Mouse (Mus musculus) intestine, embryonic 16.5 days (tissue): ENCODE measurements around the gene Mipol1. TPM values are rescaled to one million over a fixed set of nuclear protein-coding genes. Genes with fewer than 3 reads are reported as not detected.
A peak's percentile ranks its signal among the peaks of the same experiment; 100 is the strongest.

ENCODE experiments used
- ATAC-seq: fragments of 200-750 bp; cut with Nextera tagmentation; 2 replicates; pipeline ENCODE4 v1.8.0; 2017; ENCODE audit warnings: moderate TSS enrichment, moderate library complexity
- H3K27ac ChIP-seq: fragments of 300-500 bp; sonication (generic); 2 replicates; pipeline ENCODE4 v1.5.1; 2014; ENCODE audit warnings: mild to moderate bottlenecking, low read length
- H3K27me3 ChIP-seq: fragments of 300-500 bp; sonication (generic); replicated peaks from 2 replicates; pipeline ENCODE4 v1.6.1; 2014; ENCODE audit warnings: low read length, control low read depth, mixed read lengths; ENCODE audit not compliant: control insufficient read depth, insufficient read depth
- H3K36me3 ChIP-seq: fragments of 300-500 bp; sonication (generic); 2 replicates; pipeline ENCODE4 v1.6.1; 2014; ENCODE audit warnings: low read length, control low read depth; ENCODE audit not compliant: control insufficient read depth, insufficient read depth
- H3K4me1 ChIP-seq: fragments of 300-500 bp; sonication (generic); 2 replicates; pipeline ENCODE4 v1.6.1; 2014; ENCODE audit warnings: low read length, control low read depth, mixed read lengths; ENCODE audit not compliant: control insufficient read depth, insufficient read depth
- H3K4me2 ChIP-seq: fragments of 300-500 bp; sonication (generic); 2 replicates; pipeline ENCODE4 v1.6.1; 2014; ENCODE audit warnings: low read depth, low read length, control low read depth
- H3K4me3 ChIP-seq: fragments of 300-500 bp; sonication (generic); 2 replicates; pipeline ENCODE4 v1.5.1; 2014; ENCODE audit warnings: mild to moderate bottlenecking, low read length
- H3K9ac ChIP-seq: fragments of 300-500 bp; sonication (generic); 2 replicates; pipeline ENCODE4 v1.6.1; 2014; ENCODE audit warnings: low read depth, low read length
- H3K9me3 ChIP-seq: fragments of 300-500 bp; sonication (generic); 2 replicates; pipeline ENCODE4 v1.6.1; 2016; ENCODE audit warnings: low read length, control low read depth; ENCODE audit not compliant: control insufficient read depth
- WGBS: fragments of 180-500 bp; shearing (Covaris S2); extraction: QIAGEN DNeasy Blood & Tissue Kit; methylation state at CpG from one replicate; pipeline ENCODE4 v1.1.7; 2014; 5-methylcytosine and 5-hydroxymethylcytosine counted together
- polyA plus RNA-seq: library from polyadenylated mRNA; unstranded; fragments of >200 nt; fragmentation: Nextera tagmentation; extraction: Ambion mirVana; gene quantifications from 2 replicates; pipeline ENCODE4 v1.2.1, GENCODE M21; 2015

Gene Mipol1
- polyA plus RNA-seq, 1 experiment from 2014 or later: 9.9 TPM

GRCm38 (mm10) chr12:57545371-57546241 lies 315.4 kb downstream of the Mipol1 start:
- Histone ChIP-seq H3K9ac (peak overlapping the region; percentile 79), H3K27me3 (peaks cover 53% of the 10 kb centered on the region), H3K4me1 (peaks cover 13% of the 10 kb centered on the region), H3K9me3 (no peaks in the 10 kb centered on the region), H3K4me2 (peak overlapping the region; percentile 80), H3K4me3 (peak overlapping the region; percentile 63), H3K27ac (peak overlapping the region; percentile 94), H3K36me3 (no peaks in the 10 kb centered on the region)
- ATAC-seq: peak; percentile 66
- WGBS: under 1% methylated on average over 97 of the region's 106 CpGs

Other genes starting within 250 kb of the Mipol1 start
- gene Slc25a21, start 33.0 kb upstream of the Mipol1 start, polyA plus RNA-seq: 0.21 and 0.71 TPM in 2 replicates
- 54.2 and 59.2 TPM in 2 replicates for gene Prps1l3, start within 50 bp of the Mipol1 start, polyA plus RNA-seq